Mouse (Mus musculus): ENCODE measurements around the gene Ppp5c.

GRCm38 (mm10) chr7:17022176-17022575 lies 5.5 kb downstream of the Ppp5c start:
- TF ChIP-seq CTCF (IDR thresholded peaks at IDR 0.05; ENCODE audit: control insufficient read depth, insufficient read depth, low read length) (no peak), POLR2A (IDR thresholded peaks at IDR 0.05; ENCODE audit: borderline replicate concordance, control insufficient read depth, low read depth, low read length) (no peak)
